Mouse (Mus musculus): Measurements from ENCODE around the gene Zfp938.
A peak's percentile ranks its signal among the peaks of the same experiment; 100 is the strongest.

Zfp938 gene

DNA sequence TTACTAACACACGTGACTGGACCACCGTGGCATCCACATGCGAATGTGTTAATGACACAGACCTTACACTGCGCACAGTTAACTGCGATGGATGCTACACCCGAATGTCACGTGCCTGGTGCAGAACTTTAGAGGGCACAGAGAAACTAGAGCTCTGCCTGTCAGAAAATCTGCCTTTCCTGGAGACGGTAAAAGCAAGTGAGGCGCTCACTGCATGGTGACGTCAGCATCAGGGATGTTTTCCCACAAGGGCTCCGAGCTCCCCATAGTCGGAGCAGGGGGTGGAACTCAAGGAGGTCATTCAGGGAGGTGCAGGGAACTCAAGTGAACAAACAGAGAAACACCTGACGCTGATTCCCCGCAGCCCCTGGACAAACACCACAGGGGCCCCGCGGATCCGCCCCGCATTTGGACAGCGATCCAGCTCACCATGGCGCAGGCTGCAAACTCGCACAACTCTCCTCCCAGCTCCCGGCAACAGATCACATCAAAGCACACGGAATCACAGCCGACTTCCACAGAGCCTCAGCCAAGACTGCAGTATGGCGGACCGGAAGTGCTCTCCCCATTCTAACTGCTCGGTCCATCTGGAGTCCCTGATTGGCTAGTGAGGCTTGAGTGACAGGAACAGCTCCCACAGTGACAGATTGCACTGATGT is at the start of gene Zfp938:
Gene Zfp938, minus strand, starts transcription at position 539 of the 659 bp plus-strand sequence.
- peak; percentile 65 to 71 for DNase-seq (ENCODE audit: low spot score in 2 of 2)

DNA sequence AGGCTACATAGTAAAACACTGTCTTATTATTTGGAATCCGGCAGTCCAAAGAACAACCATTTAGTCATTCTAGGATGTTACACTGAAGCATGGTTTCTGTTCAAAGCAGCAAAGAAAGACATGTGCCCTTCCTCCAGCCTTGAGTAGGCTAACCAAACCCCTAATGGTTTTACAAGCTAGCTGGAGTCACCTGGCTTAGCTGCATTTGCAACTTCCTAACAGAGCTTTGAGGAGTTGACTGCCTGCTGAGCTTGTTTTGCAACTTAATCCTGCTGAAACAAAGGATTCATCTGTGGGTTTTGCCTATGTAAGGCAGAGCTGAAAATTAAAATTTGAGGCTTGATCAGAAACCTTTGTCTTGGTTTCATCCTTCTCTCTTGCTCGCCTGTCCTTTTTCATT is 16.3 kb upstream of the Zfp938 start:
- no peak for DNase-seq (ENCODE audit: low spot score in 2 of 2)

DNA sequence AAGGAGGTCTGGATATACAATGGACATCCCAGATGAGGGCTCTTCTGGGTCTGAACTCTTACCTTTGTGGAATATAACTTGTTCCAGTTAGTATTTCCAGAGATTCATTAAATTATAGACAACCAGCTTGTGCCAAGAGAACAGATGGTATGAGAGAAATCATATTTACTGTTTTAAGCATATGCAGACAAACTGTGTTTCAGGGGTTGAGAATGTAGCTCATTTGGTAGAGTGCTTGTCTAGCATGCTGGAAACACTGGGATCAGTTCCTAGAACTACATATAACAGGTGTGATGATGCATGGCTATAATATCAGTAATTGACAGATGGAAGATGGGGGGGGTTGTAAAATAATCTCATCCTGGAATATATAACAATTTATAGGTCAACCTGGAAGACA is 3.9 kb upstream of the Zfp938 start:
- no peak for DNase-seq (ENCODE audit: low spot score in 2 of 2)

DNA sequence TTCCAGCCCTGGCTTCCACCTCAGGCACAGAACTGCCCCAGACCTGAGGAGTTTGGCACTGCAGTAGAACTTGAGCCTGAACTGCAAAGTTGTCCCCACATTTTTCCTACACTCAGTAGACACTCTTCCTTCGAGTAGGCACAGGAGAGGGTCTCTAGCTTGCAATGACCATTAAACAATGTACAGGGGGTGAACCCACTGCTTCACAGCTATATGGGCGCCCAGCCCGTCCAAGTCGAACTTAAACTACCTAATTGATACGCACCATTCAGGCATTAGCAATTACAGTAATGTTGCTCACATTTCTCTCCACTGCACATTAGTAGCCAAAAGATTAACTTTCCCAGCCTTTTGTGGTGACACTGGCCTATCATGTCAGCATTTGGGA is 315 bp upstream of the Zfp938 start:
- no peak for DNase-seq (ENCODE audit: low spot score in 2 of 2)

DNA sequence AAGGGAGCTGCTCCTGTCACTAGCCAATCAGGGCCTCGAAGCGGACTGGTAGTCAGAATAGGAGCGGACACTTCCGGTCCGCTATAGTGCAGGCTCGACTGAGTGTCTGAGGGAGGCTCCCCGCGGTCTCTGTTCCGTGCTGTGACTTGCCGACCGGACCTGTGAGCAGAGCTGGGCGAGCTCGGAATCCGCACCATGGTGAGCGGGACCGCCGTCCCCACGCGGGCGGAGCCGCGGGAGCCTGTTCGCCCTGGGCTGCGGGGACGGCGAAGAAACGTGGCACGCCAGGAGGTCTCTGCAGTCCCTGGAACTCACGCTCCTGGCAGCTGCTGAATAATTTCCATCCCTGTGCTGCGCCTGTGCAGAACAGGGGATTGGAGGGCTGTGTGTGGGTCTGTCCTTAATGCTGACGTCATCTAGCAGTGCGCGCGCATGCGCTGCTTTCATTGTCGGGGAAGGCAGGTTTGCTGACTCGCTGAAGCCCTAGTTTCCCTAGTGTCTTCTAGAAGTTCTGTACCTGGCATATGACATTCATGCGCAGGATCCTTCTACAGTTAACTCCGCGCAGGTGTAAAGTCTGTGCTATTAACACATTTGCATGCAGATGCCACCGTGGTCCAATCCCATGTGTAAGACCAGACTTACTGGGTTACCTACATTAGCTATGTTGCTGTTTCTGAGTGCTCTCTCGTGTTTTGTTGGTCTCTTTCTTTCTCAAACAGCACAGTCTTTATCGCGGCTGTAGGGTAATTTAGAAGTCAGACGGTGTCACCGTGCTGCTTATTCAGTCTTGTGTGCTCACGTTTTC is 62.6 kb downstream of the Zfp938 start:
- peak; percentile 36 to 56 for DNase-seq (ENCODE audit: low spot score in 2 of 2)
